Mouse (Mus musculus) kidney, adult 10 weeks (tissue): ENCODE measurements around the gene Sgk2. TPM values are rescaled to one million over a fixed set of nuclear protein-coding genes. Genes with fewer than 3 reads are reported as not detected.

Experiments used
- polyA plus RNA-seq: library from polyadenylated mRNA; stranded (reverse); fragments of 350-450 nt; fragmentation: Illumina TruSeq; extraction: RNeasy Lipid Tissue Mini Kit (QIAGEN cat#74804); gene quantifications from one replicate; pipeline ENCODE4 v1.2.3, GENCODE M21; 2014; ENCODE audit warnings: low read depth, low replicate concordance

Gene Sgk2
- 70.6 TPM for polyA plus RNA-seq

GRCm38 (mm10) chr2:162987218-162987617 is at the start of gene Sgk2:
Gene Sgk2, plus strand, starts transcription at chr2:162987330.

GRCm38 (mm10) chr2:162943148-162943846 is 43.8 kb upstream of the Sgk2 start, which contains the start of gene L3mbtl1:
Gene L3mbtl1, plus strand, starts transcription at chr2:162943472.

GRCm38 (mm10) chr2:163016916-163017743 is 30.0 kb downstream of the Sgk2 start, which contains the start of gene Ift52:
Gene Ift52, plus strand, starts transcription at chr2:163017354.

GRCm38 (mm10) chr2:163054335-163054840 is 67.3 kb downstream of the Sgk2 start, which contains the start of gene Mybl2:
Gene Mybl2, plus strand, starts transcription at chr2:163054687.

Other genes starting within 250 kb of the Sgk2 start
- gene Srsf6, start 55.8 kb upstream of the Sgk2 start, polyA plus RNA-seq: 136 TPM
- gene L3mbtl1, start 43.9 kb upstream of the Sgk2 start, polyA plus RNA-seq: not detected
- 115 TPM for gene Ift52, start 30.0 kb downstream of the Sgk2 start, polyA plus RNA-seq
- gene Mybl2, start 67.4 kb downstream of the Sgk2 start, polyA plus RNA-seq: not detected
- gene Gtsf1l, start 100.5 kb downstream of the Sgk2 start, polyA plus RNA-seq: not detected
- 0.28 TPM for gene Tox2, start 215.8 kb downstream of the Sgk2 start, polyA plus RNA-seq